Mouse (Mus musculus): ENCODE data around the gene B4galt3.
"Not testable (repeated sequence)": the region's sequence is repeated elsewhere in the genome, so short reads cannot be mapped to it uniquely, and the experiment has no call there.

Gene B4galt3

DNA sequence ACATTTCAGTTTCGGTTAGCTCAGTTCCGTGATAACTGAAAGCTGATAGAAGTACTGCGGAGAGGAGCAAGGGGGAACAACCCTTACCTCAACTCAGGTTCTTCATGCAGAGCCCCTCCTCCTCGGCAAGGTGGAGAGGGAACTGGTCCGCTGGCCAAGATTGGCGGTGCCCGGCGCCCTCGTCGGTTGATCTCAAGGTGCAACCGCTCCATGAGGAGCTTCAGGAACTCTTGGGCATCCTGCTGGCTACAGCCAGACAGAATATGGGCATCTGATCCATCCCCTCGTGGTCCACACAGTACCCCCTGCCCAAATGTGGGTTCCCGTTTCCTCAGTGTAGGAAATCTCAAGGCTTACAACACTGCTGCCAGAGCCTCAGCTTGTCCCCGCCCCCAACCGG is 14.4 kb downstream of the B4galt3 start:
- no peak for DNase-seq (ENCODE audit: low spot score)

DNA sequence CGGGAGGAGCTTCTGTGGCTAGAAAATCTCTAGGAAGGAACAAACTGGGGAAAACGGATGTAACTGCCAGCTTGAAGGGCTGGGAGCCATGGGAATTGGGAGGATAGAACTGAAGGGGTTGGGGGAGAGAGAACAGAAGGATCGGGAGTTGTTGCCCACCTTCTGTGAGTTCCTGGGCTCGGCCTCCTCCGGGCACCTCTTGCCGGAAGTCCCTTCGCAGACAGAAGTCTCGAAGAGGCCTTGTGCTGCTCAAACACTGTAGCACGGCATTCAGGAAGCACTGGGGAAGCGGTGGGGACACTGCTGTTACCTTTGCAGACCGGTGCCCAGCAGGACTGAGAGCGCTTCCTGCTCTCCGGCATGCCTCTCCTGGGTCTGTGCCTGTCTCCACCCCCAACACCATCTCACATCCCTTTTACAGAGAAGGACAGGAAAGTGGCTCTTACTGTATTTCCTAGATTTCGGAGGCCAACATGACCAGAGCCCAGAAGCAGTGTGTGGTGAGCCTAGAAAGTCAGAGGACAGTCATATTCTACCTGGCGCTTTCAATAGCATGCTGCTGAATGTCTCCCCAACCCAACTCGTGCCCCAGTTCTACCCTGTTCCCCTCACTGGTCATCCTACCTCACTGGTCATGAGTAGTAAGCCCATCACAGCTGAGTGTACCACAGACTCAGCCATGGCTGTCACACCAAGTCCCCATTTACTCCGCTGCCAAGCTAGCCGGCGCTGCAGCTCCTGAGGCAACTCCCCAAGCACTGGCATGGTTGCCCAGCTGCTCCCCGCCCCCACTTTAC is 15.2 kb downstream of the B4galt3 start:
- DNase-seq (ENCODE audit: low spot score) = no peak

DNA sequence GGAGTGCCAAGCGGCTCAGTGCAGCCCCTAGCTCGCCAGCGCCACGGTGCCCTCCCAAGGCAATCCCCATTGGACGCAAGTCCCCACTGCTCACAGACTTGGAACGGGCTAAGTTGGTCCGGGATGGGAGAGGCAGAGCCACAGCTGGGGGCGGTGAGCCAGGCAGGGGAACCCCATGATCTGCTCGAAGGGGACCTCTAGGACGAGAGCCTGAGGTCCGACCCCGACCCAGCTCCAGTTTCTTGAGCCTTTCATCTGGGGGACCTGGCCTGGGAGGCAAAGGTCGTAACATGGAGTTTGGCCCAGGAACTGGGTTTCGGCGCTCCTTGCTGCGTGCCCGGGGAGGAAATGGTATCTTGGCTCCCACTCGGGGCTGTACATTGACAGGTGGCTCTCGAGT is 16.4 kb downstream of the B4galt3 start:
- no peak for DNase-seq (ENCODE audit: low spot score)

DNA sequence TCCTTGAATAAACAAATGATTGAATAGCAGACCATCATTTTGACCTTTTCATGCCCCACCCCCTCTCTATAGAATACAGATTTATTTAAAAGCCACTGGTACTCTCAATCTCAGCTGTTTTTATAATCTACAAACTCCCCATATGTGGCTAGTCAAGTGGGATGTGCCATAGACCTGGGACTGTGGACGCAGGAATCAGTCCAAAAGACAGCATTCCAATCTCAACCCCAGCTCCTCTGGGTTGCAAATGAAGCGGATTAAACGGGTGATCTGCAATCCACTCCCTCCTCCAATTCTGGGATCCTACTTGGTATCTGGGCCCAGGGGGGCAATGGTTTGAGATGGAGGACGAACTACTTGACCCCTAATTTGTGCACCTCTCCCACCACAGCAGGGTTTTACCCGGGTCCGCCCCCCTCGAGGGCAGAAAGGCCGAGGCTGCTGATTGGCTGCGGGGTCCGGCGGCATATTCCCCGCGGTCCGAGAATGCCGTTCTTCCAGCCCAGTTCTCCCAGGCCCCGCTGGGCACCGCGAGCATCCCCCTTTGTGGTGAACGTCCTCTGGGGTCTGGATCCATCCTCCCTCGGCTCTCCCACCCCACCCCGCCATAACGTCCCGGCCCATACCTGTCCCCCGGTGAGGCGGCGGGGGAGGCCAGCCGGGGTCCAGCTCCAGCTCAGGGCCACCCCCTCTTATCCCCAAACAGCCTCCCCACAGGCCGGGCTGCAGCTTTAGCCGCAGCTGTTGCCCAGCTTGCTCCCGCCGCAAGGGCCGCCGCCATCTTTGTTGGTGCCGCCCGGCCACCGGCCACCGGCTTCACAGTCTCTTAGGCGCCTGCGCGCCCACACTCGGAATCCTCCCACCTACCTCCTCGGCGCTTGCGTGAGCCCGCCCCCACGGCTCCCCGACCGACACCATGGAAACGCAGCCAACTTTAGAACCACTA is 17.3 kb downstream of the B4galt3 start, which contains the start of gene Usp21:
TSS of gene Usp21 (minus strand) at position 856 of the 946 bp plus-strand sequence.
- peak; percentile 94 for DNase-seq (ENCODE audit: low spot score)

DNA sequence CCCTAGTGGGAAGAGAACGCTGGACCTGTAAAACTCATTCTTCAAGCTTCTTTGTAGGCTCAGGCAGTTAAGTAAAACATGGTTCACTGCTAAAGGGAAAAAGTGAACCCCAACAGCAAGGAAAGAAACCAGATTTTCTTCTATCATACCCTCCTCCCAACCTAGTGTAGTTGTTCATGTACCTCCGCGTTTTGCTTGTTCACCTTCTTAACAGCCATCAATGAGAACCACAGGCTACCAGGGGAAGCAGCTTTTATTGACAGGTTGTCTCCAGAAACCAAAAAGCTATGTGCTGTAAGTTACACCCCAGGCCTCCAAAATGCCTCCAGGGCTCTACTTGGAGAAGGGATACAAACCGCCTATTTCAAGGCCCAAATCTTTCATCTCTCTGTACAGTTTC is 18.2 kb downstream of the B4galt3 start:
- no peak for DNase-seq (ENCODE audit: low spot score)

DNA sequence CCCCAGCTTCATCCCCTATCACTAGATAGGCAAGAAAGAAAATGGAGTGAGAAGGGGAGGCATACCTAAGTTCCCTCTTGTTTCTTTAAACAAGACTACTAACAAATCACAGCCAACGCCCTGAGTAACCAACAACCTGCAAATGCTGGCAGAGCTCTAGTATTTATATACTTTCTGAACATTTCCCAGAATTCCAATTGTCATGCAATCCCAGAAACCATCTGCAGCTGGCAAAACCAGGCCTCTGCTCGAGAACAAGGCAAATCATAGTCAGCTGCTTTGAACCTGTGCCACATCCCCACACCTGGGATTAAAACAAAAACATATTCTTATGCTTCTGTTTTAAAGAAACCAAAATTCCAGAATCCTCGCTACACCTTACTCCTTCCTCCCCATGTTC is 23.2 kb downstream of the B4galt3 start:
- no peak for DNase-seq (ENCODE audit: low spot score)

DNA sequence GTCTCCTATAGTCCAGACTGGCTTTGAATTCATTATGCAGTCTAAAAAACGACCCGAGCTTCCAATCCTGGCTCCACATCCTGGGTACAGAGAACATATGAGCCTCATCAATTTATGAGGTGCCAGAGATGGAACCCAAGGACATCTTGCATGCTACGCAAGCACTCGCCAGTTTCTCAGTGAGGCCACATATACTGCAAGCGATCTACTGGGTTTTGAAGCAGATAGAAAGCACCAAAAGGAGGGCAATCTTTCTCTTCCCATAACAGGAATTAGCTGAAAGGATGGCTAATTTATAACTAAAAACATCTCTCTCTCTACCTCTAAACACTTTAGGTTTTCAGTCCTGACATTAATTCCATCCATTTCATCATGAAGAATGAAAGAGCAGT is 23.8 kb downstream of the B4galt3 start:
- DNase-seq (ENCODE audit: low spot score) = no peak

DNA sequence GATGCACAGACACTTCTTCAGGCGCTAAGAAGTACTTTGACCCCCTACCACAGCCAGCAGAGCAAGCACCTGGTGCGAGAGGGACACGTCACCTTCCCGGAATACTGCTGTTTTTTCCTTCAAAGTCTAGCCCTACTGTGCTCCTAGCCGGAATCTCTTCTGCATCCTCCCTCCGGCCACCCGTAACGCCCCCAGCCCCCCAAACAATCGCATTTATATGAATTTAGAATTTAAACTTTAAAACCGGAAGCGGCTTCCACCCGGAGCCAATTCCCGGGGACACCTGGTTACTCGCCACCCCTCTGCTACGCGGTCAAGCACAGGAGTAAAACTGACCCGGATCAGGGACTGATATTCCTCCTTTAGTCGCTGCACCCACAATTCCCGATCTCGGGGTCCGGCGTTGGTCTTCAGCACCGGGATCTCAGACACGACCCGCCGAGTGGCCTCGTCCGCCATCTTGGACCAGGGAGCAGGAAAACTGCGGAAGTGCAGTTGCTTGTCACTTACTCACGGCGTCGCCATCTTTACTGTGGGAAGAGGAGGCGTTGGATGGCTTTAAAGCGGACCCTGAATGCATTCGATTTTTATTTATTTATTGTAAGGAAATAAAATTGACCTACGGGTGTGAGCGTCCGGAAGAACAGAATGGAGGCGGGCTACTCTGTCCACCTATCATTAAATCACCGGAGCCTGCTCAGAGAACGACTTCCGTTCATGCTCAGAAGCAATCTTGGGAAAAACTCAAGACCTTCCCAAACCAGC is 24.4 kb downstream of the B4galt3 start, which contains the start of gene Ufc1:
TSS of gene Ufc1 (minus strand) at position 727 of the 765 bp plus-strand sequence.
- DNase-seq (ENCODE audit: low spot score) = peak; percentile 79

DNA sequence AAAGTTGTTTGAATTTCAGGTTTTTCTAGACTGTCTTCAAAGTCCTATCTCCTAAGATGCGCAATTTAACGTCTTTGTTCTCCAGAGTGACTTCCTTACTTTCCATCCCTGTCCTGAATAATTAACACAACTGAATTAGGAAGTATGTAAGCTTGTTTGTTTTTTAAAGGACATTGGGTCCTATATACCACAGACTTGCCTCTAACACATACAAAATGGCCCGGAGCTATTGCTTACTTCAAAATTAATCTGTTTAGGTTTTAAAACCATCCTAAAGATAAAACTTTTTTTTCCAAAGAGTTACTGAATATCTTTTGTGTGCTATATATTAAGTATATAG is 24.9 kb downstream of the B4galt3 start:
- no peak for DNase-seq (ENCODE audit: low spot score)

DNA sequence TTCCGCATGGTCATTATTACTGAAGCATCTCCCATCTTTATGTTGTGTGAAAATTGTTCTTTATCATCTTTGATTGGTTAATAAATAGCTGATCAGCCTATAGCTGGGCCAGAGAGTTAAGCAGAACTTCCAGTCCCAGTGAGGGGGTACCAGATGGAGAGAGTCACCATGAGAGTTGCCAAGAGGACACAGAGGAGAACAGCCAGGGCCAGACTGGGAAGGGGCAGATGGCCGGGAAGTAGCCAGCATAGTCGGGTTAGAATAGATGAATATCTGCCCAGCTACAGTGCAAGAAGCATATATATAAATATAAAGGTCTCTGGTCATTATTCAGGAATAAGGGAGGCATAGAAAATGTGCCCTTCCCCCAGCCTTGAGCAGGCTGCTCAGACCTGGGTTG is 28.1 kb downstream of the B4galt3 start:
- DNase-seq (ENCODE audit: low spot score) = no peak

DNA sequence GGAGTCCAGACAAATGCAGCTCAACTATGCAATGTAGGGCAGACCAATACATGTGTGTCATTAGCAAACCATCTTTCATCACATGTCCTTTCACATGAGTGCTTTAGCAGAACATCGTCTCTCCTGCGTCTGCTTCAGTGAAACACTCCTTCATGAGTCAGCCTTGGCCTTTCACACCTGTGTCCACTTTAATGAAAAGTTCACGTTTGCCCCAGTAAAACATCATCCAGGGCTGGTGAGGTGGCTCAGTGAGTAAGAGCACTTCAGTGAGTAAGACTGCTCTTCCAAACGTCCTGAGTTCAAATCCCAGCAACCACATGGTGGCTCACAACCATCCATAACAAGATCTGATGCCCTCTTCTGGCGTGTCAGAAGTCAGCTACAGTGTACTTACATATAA is 36.0 kb downstream of the B4galt3 start:
- DNase-seq (ENCODE audit: low spot score) = not testable (repeated sequence)

DNA sequence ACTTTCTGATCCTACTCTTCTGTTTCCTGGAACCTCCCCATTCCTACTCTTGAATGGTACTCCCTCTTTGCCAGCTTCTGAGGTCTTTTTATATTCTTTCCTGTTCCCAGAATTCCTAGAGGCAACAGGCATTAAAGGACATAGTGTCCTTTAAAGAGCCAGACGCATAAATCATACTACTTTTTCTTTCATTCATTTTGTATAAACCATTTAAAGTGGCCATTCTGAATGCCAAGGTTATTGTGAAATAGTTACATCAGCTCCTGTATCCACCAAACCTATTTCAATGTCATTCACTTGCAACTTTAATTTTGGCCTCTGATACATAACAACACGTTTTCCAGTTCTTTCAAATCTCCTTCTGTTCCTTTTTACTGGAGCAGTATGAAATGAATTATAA is 39.2 kb downstream of the B4galt3 start:
- DNase-seq (ENCODE audit: low spot score) = no peak

DNA sequence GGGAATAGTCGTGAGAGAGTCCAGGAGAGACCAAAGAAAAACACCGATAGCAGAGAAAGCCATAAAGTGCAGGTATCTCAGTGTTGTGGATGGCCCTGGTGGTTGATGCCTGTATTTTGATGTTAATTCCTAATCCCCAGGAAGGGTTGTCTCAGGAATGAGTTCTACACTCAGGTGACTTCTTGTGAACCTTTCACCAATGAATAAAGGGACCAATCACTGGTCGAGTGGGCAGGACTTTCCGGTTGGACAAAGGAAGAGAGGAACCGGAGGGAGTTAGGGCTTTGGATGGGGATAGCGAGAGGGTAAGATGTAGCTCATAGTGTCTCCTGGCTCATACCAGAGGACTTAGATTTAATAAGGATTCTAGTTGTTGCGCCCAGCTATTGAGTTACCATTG is 49.6 kb downstream of the B4galt3 start:
- no peak for DNase-seq (ENCODE audit: low spot score)

DNA sequence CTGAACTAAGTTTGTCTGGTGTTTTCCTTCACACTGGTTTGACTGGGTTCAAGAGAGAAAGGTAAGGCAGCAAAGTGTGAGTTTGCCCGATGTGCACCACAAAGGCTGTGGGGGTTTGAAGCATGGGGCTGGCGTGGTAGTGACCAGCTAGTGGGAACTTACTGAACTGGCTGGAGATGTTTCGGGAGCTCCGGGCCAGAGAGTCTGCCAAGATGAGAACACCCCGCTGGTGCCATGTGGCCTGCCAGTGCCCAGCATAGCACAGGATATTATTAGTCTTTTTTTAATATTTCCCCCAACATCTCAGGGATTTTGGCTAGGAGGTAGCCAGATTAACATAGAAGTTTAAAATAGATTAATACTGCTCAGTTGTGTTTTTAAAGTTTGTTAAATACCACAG is 50.0 kb downstream of the B4galt3 start:
- no peak for DNase-seq (ENCODE audit: low spot score)

DNA sequence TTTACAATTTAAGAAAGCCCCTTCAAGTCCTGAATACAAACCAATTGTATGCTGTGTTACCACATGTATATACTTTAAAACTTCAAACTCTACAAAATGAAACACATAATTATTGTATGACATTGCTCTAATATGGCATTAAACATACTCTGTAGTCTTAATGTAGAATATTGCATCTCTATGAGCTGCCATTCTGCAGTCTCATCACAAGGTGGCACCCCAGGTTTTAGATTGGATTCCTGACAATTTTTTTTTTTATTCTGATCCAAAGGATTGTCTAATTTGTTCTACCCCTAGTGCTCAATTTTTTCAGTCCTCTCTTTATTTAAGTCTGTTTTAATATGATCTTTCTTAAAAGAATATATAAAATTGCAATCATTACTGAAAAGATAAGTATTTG is 51.3 kb downstream of the B4galt3 start:
- no peak for DNase-seq (ENCODE audit: low spot score)

DNA sequence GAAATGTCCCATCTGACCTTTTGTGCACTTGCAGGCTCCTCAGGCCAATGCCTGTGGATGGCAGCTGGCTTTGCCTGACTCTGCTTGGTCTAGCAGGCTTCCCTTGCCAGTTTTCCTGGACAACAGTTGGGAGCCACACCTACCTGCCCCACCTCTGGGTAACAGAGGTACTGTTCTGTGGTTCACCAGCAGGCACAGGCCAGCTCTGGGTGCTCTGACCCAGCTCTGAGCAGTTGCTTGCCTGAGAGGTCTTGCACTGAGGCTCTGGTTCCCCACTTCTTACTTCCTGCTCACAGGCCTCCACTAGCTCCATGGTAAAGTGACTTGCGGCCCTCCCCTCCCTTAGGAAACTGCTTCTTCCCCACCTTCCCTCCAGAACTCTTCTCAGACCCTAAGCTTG is 51.9 kb downstream of the B4galt3 start:
- no peak for DNase-seq (ENCODE audit: low spot score)

DNA sequence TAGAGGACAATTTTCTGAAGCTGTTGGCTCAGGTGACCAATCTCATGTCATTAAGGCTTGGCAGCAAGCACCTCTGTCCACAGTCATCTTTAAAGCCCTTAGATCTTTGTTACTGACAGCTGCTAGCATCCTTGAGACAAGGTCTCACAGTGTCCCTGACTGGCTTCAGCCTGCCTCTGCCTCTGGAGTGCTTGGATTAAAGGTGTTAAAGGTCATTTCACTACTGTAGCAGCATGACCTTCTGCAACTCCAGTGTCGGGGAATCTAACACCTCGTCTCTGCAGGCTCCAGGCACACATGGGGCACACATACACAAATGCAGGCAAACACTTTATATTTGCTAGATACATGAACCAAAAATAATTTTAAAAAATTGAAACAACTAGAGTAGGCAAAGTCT is 55.4 kb downstream of the B4galt3 start:
- DNase-seq (ENCODE audit: low spot score) = no peak

Data from ovary, postnatal 36 days (tissue).